Mouse (Mus musculus) brain, embryonic 14.5 days (tissue): ENCODE data around the gene Nxpe4.

Experiments
- CTCF ChIP-seq: fragments of 200-500 bp; IDR thresholded peaks from 2 replicates; pipeline ENCODE4 v1.5.1; 2012; ENCODE audit warnings: inconsistent platforms, mild to moderate bottlenecking, moderate library complexity, borderline replicate concordance; ENCODE audit not compliant: insufficient read depth, insufficient read length; ENCODE audit errors: extremely low read depth
- POLR2A ChIP-seq: fragments of 200-500 bp; IDR thresholded peaks from 2 replicates; pipeline ENCODE4 v1.6.1; 2012; ENCODE audit warnings: mild to moderate bottlenecking, inconsistent platforms, borderline replicate concordance; ENCODE audit not compliant: poor library complexity, insufficient read depth, insufficient read length, severe bottlenecking; ENCODE audit errors: extremely low read depth

GRCm38 (mm10) chr9:48421029-48421428 lies 259.2 kb downstream of the Nxpe4 start:
- no peak for TF ChIP-seq POLR2A
- TF ChIP-seq CTCF = no peak
